Mouse (Mus musculus) brain, adult 2 months (tissue): Measurements from ENCODE around the gene Gstz1.
"Not testable (repeated sequence)": the region's sequence is repeated elsewhere in the genome, so short reads cannot be mapped to it uniquely, and the experiment has no call there.

Experiments
- DNase-seq: peaks from one replicate; pipeline ENCODE4 v3.0.0; 2011; ENCODE audit warnings: low read depth, low spot score

Gene Gstz1

GRCm38 (mm10) chr12:87146966-87147365 is at the start of gene Gstz1:
Gene Gstz1 (plus strand): TSS chr12:87147165.
- peak; percentile 95 for DNase-seq

GRCm38 (mm10) chr12:87100331-87100730 is 46.6 kb upstream of the Gstz1 start:
- no peak for DNase-seq

GRCm38 (mm10) chr12:87102165-87102631 is 44.8 kb upstream of the Gstz1 start, which contains the start of gene Ngb:
Gene Ngb (minus strand): TSS chr12:87102539.
- DNase-seq, result no peak

- DNase-seq, result no peak
Measured at GRCm38 (mm10) chr12:87103471-87103870, 43.5 kb upstream of the Gstz1 start.

- peak; percentile 51 for DNase-seq
Measured at GRCm38 (mm10) chr12:87104796-87105195, 42.2 kb upstream of the Gstz1 start.

GRCm38 (mm10) chr12:87107357-87107977 is 39.5 kb upstream of the Gstz1 start:
- DNase-seq, result peak; percentile 16

GRCm38 (mm10) chr12:87121918-87122589 is 24.9 kb upstream of the Gstz1 start:
- DNase-seq, result no peak

- DNase-seq, result no peak
Measured at GRCm38 (mm10) chr12:87127256-87127655, 19.7 kb upstream of the Gstz1 start.

GRCm38 (mm10) chr12:87130224-87130623 is 16.7 kb upstream of the Gstz1 start:
- no peak for DNase-seq

- no peak for DNase-seq
Measured at GRCm38 (mm10) chr12:87131181-87131580, 15.8 kb upstream of the Gstz1 start.

- DNase-seq, result peak; percentile 22
Measured at GRCm38 (mm10) chr12:87131619-87132018, 15.3 kb upstream of the Gstz1 start.

GRCm38 (mm10) chr12:87132210-87132609 is 14.8 kb upstream of the Gstz1 start:
- no peak for DNase-seq

GRCm38 (mm10) chr12:87132784-87133183 is 14.2 kb upstream of the Gstz1 start:
- no peak for DNase-seq

GRCm38 (mm10) chr12:87137439-87138341 is 9.3 kb upstream of the Gstz1 start:
- DNase-seq, result peak; percentile 35

GRCm38 (mm10) chr12:87138342-87138701 is 8.6 kb upstream of the Gstz1 start:
- DNase-seq, result no peak

GRCm38 (mm10) chr12:87138768-87139167 is 8.2 kb upstream of the Gstz1 start:
- DNase-seq, result no peak

GRCm38 (mm10) chr12:87142156-87142555 is 4.8 kb upstream of the Gstz1 start:
- no peak for DNase-seq

GRCm38 (mm10) chr12:87147395-87148089 is 577 bp downstream of the Gstz1 start, which contains the start of gene Pomt2:
Gene Pomt2 (minus strand): TSS chr12:87147968.
- peak; percentile 99 for DNase-seq

GRCm38 (mm10) chr12:87148136-87148535 is 1.2 kb downstream of the Gstz1 start:
- DNase-seq, result peak; percentile 18

GRCm38 (mm10) chr12:87149471-87149870 is 2.5 kb downstream of the Gstz1 start:
- no peak for DNase-seq

GRCm38 (mm10) chr12:87154448-87154847 is 7.5 kb downstream of the Gstz1 start:
- not testable (repeated sequence) for DNase-seq
